Mouse (Mus musculus): ENCODE results near the gene Plin3. TPM values are rescaled to one million over a fixed set of nuclear protein-coding genes. Genes with fewer than 3 reads are reported as not detected.
A peak's percentile ranks its signal among the peaks of the same experiment; 100 is the strongest.

Plin3 gene
- polyA plus RNA-seq, 1 experiment from 2014 or later: 70.9 TPM

DNA sequence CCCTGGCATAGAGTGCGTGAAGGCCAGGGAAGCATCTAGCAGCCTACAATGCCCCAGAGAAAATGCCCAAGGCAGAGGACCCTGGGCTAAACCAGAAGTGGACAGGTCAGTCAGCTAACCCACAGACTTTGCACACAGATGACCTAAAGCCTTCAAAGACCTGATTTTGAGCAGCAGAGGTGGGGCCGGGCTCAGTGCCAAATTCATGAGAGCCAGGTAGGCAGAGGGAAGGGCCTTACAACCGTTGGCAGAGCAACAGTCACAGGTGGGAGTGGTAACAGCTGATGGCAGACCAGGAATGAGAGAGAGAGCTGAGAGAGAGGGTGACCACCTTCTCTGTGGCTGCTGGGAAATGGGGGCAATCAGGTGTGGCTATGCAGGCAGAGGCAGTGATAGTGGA lies 20.0 kb downstream of the Plin3 start:
- Histone ChIP-seq H3K4me3 (ENCODE audit: control insufficient read depth in 1 of 2, insufficient read depth in 1 of 2, low read depth in 1 of 2, low read length in 2 of 2) (no peak overlapping the region), H3K36me3 (ENCODE audit: control insufficient read depth, insufficient read depth, low read length) (peaks cover 47% of the 10 kb centered on the region), H3K9ac (ENCODE audit: low read length) (no peak overlapping the region), H3K4me1 (ENCODE audit: control insufficient read depth in 2 of 2, insufficient read depth in 2 of 2, low read length in 2 of 2) (peaks cover 4 to 19% of the 10 kb centered on the region in 2 experiments), H3K9me3 (ENCODE audit: control insufficient read depth, low read length) (no peaks in the 10 kb centered on the region), H3K27me3 (ENCODE audit: control insufficient read depth, insufficient read depth, low read length) (no peaks in the 10 kb centered on the region), H3K4me2 (ENCODE audit: low read length) (no peak overlapping the region), H3K27ac (replicated peaks in 1 of 2; ENCODE audit: control insufficient read depth in 1 of 2, insufficient read depth in 1 of 2, low read depth in 2 of 2, low read length in 2 of 2) (no peak overlapping the region)
- ATAC-seq (ENCODE audit: insufficient number of reproducible peaks, insufficient read depth, low FRiP score, low read depth): no peak
- 73% methylated on average over 3 of the region's 3 CpGs for WGBS

- Histone ChIP-seq H3K4me3 (ENCODE audit: control insufficient read depth in 1 of 2, insufficient read depth in 1 of 2, low read depth in 1 of 2, low read length in 2 of 2) (no peak overlapping the region), H3K36me3 (ENCODE audit: control insufficient read depth, insufficient read depth, low read length) (peaks cover 47% of the 10 kb centered on the region), H3K9me3 (ENCODE audit: control insufficient read depth, low read length) (no peaks in the 10 kb centered on the region), H3K27ac (replicated peaks in 1 of 2; ENCODE audit: control insufficient read depth in 1 of 2, insufficient read depth in 1 of 2, low read depth in 2 of 2, low read length in 2 of 2) (no peak overlapping the region), H3K27me3 (ENCODE audit: control insufficient read depth, insufficient read depth, low read length) (no peaks in the 10 kb centered on the region), H3K4me2 (ENCODE audit: low read length) (no peak overlapping the region), H3K4me1 (ENCODE audit: control insufficient read depth in 2 of 2, insufficient read depth in 2 of 2, low read length in 2 of 2) (peaks cover 4 to 18% of the 10 kb centered on the region in 2 experiments), H3K9ac (ENCODE audit: low read length) (no peak overlapping the region)
- WGBS: 83% methylated on average over 12 of the region's 12 CpGs
- ATAC-seq (ENCODE audit: insufficient number of reproducible peaks, insufficient read depth, low FRiP score, low read depth): no peak
Measured at GRCm38 (mm10) chr17:56271609-56272253, 20.9 kb downstream of the Plin3 start.

DNA sequence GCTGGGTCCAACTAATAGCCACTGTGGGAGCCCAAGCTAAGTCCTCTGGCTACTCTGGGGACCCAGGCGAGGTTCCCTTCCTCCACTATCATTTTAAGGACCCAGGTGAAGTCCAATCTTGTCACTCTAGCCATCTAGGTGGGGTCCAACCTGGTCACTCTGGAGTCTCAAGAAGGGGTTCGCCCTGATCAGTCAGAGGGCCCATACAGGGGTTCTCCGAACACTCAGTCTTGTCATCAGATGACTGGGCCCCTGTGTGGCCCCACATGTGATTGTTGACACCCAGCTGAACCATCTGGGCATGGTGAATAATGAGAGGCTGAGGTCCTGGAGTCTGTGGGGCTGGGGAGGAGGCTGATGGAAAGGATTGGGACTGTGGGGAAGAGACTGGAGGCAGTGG lies 22.9 kb downstream of the Plin3 start:
- no peaks in the 10 kb centered on the region for H3K27me3 ChIP-seq (ENCODE audit: control insufficient read depth, insufficient read depth, low read length)
- H3K36me3 ChIP-seq (ENCODE audit: control insufficient read depth, insufficient read depth, low read length): peaks cover 52% of the 10 kb centered on the region
- peak overlapping the region; percentile 67 for H3K4me2 ChIP-seq (ENCODE audit: low read length)
- ATAC-seq (ENCODE audit: insufficient number of reproducible peaks, insufficient read depth, low FRiP score, low read depth): no peak
- WGBS: 79% methylated on average over 3 of the region's 3 CpGs
- H3K9me3 ChIP-seq (ENCODE audit: control insufficient read depth, low read length): no peaks in the 10 kb centered on the region
- H3K27ac ChIP-seq (replicated peaks in 1 of 2; ENCODE audit: control insufficient read depth in 1 of 2, insufficient read depth in 1 of 2, low read depth in 2 of 2, low read length in 2 of 2): peak overlapping the region; percentile 84 to 85
- peak overlapping the region; percentile 65 for H3K9ac ChIP-seq (ENCODE audit: low read length)
- H3K4me1 ChIP-seq (ENCODE audit: control insufficient read depth in 2 of 2, insufficient read depth in 2 of 2, low read length in 2 of 2): peaks cover 4 to 22% of the 10 kb centered on the region in 2 experiments
- H3K4me3 ChIP-seq (ENCODE audit: control insufficient read depth in 1 of 2, insufficient read depth in 1 of 2, low read depth in 1 of 2, low read length in 2 of 2): peak overlapping the region in 1 of 2 experiments; percentile 37; a peak in 2 of 4 replicates

DNA sequence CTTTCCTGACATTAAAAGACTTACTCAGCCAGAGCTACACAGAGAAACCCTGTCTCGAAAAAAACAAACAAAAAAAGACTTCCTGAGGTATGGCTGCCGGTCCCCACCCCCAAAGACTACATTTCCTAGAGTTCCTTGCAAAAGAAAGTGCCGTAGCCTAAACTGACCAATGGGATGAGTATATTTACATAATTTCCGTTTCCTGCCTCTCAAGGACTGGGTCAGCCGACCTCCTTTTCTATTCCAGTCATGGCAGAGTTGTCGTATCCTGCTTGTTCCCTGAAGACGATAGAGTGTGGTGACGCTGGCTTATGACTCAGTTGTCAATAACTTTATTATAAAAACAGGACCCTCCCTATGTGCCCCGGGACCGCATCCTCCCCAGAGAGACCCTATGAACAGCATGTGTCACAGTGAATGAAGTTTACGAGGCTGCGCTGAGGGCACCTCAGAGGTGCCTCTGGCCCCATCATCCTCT lies 23.5 kb downstream of the Plin3 start:
- Histone ChIP-seq H3K4me3 (ENCODE audit: control insufficient read depth in 1 of 2, insufficient read depth in 1 of 2, low read depth in 1 of 2, low read length in 2 of 2) (peak overlapping the region; percentile 37 to 38), H3K4me2 (ENCODE audit: low read length) (peak overlapping the region; percentile 67), H3K27me3 (ENCODE audit: control insufficient read depth, insufficient read depth, low read length) (no peaks in the 10 kb centered on the region), H3K27ac (replicated peaks in 1 of 2; ENCODE audit: control insufficient read depth in 1 of 2, insufficient read depth in 1 of 2, low read depth in 2 of 2, low read length in 2 of 2) (peak overlapping the region; percentile 84 to 86), H3K9me3 (ENCODE audit: control insufficient read depth, low read length) (no peaks in the 10 kb centered on the region), H3K36me3 (ENCODE audit: control insufficient read depth, insufficient read depth, low read length) (peaks cover 51% of the 10 kb centered on the region), H3K9ac (ENCODE audit: low read length) (peak overlapping the region; percentile 74), H3K4me1 (ENCODE audit: control insufficient read depth in 2 of 2, insufficient read depth in 2 of 2, low read length in 2 of 2) (peaks cover 2 to 18% of the 10 kb centered on the region in 2 experiments)
- WGBS: 17% methylated on average over 12 of the region's 12 CpGs
- ATAC-seq (ENCODE audit: insufficient number of reproducible peaks, insufficient read depth, low FRiP score, low read depth): peak; percentile 78

DNA sequence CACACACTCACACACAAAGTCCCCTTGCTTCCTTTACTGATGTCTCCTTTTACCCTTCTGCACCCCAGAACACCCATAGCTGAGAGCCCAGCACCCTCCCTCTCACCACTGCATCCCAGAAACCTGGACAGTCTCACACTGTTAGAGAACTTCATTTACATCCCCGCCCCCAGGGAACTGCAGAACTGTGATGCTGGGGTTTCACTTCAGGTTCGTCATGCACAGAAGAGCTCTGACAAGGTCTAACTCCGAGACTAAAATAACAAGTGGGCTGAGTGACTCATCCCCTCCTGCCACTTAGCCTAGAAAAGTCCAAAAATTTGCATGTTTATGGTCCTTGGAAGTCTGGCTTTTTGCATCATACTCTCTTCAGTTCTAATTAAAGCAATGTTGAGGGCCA lies 26.4 kb downstream of the Plin3 start:
- no peak for ATAC-seq (ENCODE audit: insufficient number of reproducible peaks, insufficient read depth, low FRiP score, low read depth)
- H3K9me3 ChIP-seq (ENCODE audit: control insufficient read depth, low read length): no peaks in the 10 kb centered on the region
- H3K36me3 ChIP-seq (ENCODE audit: control insufficient read depth, insufficient read depth, low read length): peaks cover 38% of the 10 kb centered on the region
- H3K27ac ChIP-seq (replicated peaks in 1 of 2; ENCODE audit: control insufficient read depth in 1 of 2, insufficient read depth in 1 of 2, low read depth in 2 of 2, low read length in 2 of 2): no peak overlapping the region
- no peak overlapping the region for H3K9ac ChIP-seq (ENCODE audit: low read length)
- no peak overlapping the region for H3K4me3 ChIP-seq (ENCODE audit: control insufficient read depth in 1 of 2, insufficient read depth in 1 of 2, low read depth in 1 of 2, low read length in 2 of 2)
- no peaks in the 10 kb centered on the region for H3K27me3 ChIP-seq (ENCODE audit: control insufficient read depth, insufficient read depth, low read length)
- no peak overlapping the region for H3K4me2 ChIP-seq (ENCODE audit: low read length)
- H3K4me1 ChIP-seq (ENCODE audit: control insufficient read depth in 2 of 2, insufficient read depth in 2 of 2, low read length in 2 of 2): peaks cover 21 to 27% of the 10 kb centered on the region in 2 experiments
- whole genome bisulfite sequencing: 25% methylated on average over 3 of the region's 3 CpGs

- ATAC-seq (ENCODE audit: insufficient number of reproducible peaks, insufficient read depth, low FRiP score, low read depth): no peak
- Histone ChIP-seq H3K4me3 (ENCODE audit: control insufficient read depth in 1 of 2, insufficient read depth in 1 of 2, low read depth in 1 of 2, low read length in 2 of 2) (no peak overlapping the region), H3K27ac (replicated peaks in 1 of 2; ENCODE audit: control insufficient read depth in 1 of 2, insufficient read depth in 1 of 2, low read depth in 2 of 2, low read length in 2 of 2) (no peak overlapping the region), H3K4me1 (ENCODE audit: control insufficient read depth in 2 of 2, insufficient read depth in 2 of 2, low read length in 2 of 2) (peaks cover 25 to 31% of the 10 kb centered on the region in 2 experiments), H3K9me3 (ENCODE audit: control insufficient read depth, low read length) (no peaks in the 10 kb centered on the region), H3K9ac (ENCODE audit: low read length) (no peak overlapping the region), H3K27me3 (ENCODE audit: control insufficient read depth, insufficient read depth, low read length) (no peaks in the 10 kb centered on the region), H3K36me3 (ENCODE audit: control insufficient read depth, insufficient read depth, low read length) (peaks cover 38% of the 10 kb centered on the region), H3K4me2 (ENCODE audit: low read length) (no peak overlapping the region)
- 90% methylated on average over 3 of the region's 3 CpGs for WGBS
Measured at GRCm38 (mm10) chr17:56265869-56266268, 26.8 kb downstream of the Plin3 start.

- H3K9ac ChIP-seq (ENCODE audit: low read length): no peak overlapping the region
- no peaks in the 10 kb centered on the region for H3K9me3 ChIP-seq (ENCODE audit: control insufficient read depth, low read length)
- ATAC-seq (ENCODE audit: insufficient number of reproducible peaks, insufficient read depth, low FRiP score, low read depth): no peak
- H3K4me2 ChIP-seq (ENCODE audit: low read length): no peak overlapping the region
- peaks cover 38% of the 10 kb centered on the region for H3K36me3 ChIP-seq (ENCODE audit: control insufficient read depth, insufficient read depth, low read length)
- no peak overlapping the region for H3K27ac ChIP-seq (replicated peaks in 1 of 2; ENCODE audit: control insufficient read depth in 1 of 2, insufficient read depth in 1 of 2, low read depth in 2 of 2, low read length in 2 of 2)
- peaks cover 28 to 39% of the 10 kb centered on the region in 2 experiments for H3K4me1 ChIP-seq (ENCODE audit: control insufficient read depth in 2 of 2, insufficient read depth in 2 of 2, low read length in 2 of 2)
- 88% methylated on average over 4 of the region's 4 CpGs for WGBS
- no peak overlapping the region for H3K4me3 ChIP-seq (ENCODE audit: control insufficient read depth in 1 of 2, insufficient read depth in 1 of 2, low read depth in 1 of 2, low read length in 2 of 2)
- no peaks in the 10 kb centered on the region for H3K27me3 ChIP-seq (ENCODE audit: control insufficient read depth, insufficient read depth, low read length)
Measured at GRCm38 (mm10) chr17:56265011-56265410, 27.7 kb downstream of the Plin3 start.

- Histone ChIP-seq H3K4me2 (ENCODE audit: low read length) (no peak overlapping the region), H3K27ac (replicated peaks in 1 of 2; ENCODE audit: control insufficient read depth in 1 of 2, insufficient read depth in 1 of 2, low read depth in 2 of 2, low read length in 2 of 2) (no peak overlapping the region), H3K27me3 (ENCODE audit: control insufficient read depth, insufficient read depth, low read length) (no peaks in the 10 kb centered on the region), H3K9ac (ENCODE audit: low read length) (no peak overlapping the region), H3K36me3 (ENCODE audit: control insufficient read depth, insufficient read depth, low read length) (peaks cover 44% of the 10 kb centered on the region), H3K9me3 (ENCODE audit: control insufficient read depth, low read length) (no peaks in the 10 kb centered on the region), H3K4me3 (ENCODE audit: control insufficient read depth in 1 of 2, insufficient read depth in 1 of 2, low read depth in 1 of 2, low read length in 2 of 2) (no peak overlapping the region), H3K4me1 (ENCODE audit: control insufficient read depth in 2 of 2, insufficient read depth in 2 of 2, low read length in 2 of 2) (peaks cover 33 to 44% of the 10 kb centered on the region in 2 experiments)
- ATAC-seq (ENCODE audit: insufficient number of reproducible peaks, insufficient read depth, low FRiP score, low read depth): no peak
- WGBS: 25% methylated on average over 8 of the region's 8 CpGs
Measured at GRCm38 (mm10) chr17:56264020-56264419, 28.7 kb downstream of the Plin3 start.
